Mouse (Mus musculus) limb, embryonic 15.5 days (tissue): ENCODE measurements around the gene Cfap61. TPM values are rescaled to one million over a fixed set of nuclear protein-coding genes. Genes with fewer than 3 reads are reported as not detected.

Experiments used
- ATAC-seq: fragments of 200-750 bp; cut with Nextera tagmentation; 2 replicates; pipeline ENCODE4 v1.8.0; 2017; ENCODE audit warnings: low read depth, moderate TSS enrichment; ENCODE audit not compliant: insufficient number of reproducible peaks, low FRiP score, low TSS enrichment
- H3K27ac ChIP-seq: fragments of 300-500 bp; sonication (generic); 2 replicates; pipeline ENCODE4 v1.5.1; 2015; ENCODE audit warnings: moderate library complexity, mild to moderate bottlenecking, inconsistent platforms
- H3K27me3 ChIP-seq: fragments of 300-500 bp; sonication (generic); 2 replicates; pipeline ENCODE4 v1.6.1; 2015; ENCODE audit warnings: inconsistent platforms
- H3K36me3 ChIP-seq: fragments of 300-500 bp; sonication (generic); 2 replicates; pipeline ENCODE4 v1.6.1; 2015; ENCODE audit warnings: inconsistent platforms
- H3K4me1 ChIP-seq: fragments of 300-500 bp; sonication (generic); 2 replicates; pipeline ENCODE4 v1.6.1; 2015; ENCODE audit warnings: inconsistent platforms
- H3K4me2 ChIP-seq: fragments of 300-500 bp; sonication (generic); 2 replicates; pipeline ENCODE4 v1.6.1; 2015; ENCODE audit warnings: mild to moderate bottlenecking, inconsistent platforms
- H3K4me3 ChIP-seq: fragments of 300-500 bp; sonication (generic); 2 replicates; pipeline ENCODE4 v1.5.1; 2015; ENCODE audit warnings: mild to moderate bottlenecking, inconsistent platforms
- H3K9ac ChIP-seq: fragments of 300-500 bp; sonication (generic); 2 replicates; pipeline ENCODE4 v1.6.1; 2015; ENCODE audit warnings: inconsistent platforms
- H3K9me3 ChIP-seq: fragments of 300-500 bp; sonication (generic); 2 replicates; pipeline ENCODE4 v1.6.1; 2016; ENCODE audit warnings: inconsistent platforms
- WGBS: fragments of 180-500 bp; shearing (Covaris S2); methylation state at CpG from one replicate; pipeline ENCODE4 v1.1.7; 2015; 5-methylcytosine and 5-hydroxymethylcytosine counted together
- polyA plus RNA-seq: library from polyadenylated mRNA; unstranded; fragments of >200 nt; fragmentation: Nextera tagmentation; extraction: Ambion mirVana; gene quantifications from 2 replicates; pipeline ENCODE4 v1.2.1, GENCODE M21; 2015

Gene Cfap61
- polyA plus RNA-seq, 1 experiment from 2014 or later, result 0.20 TPM

GRCm38 (mm10) chr2:146246409-146247075, 312.0 kb downstream of the Cfap61 start:
- no peak for ATAC-seq

GRCm38 (mm10) chr2:146247576-146247975, 313.0 kb downstream of the Cfap61 start:
- no peaks in the 10 kb centered on the region for H3K36me3 ChIP-seq
- H3K4me3 ChIP-seq, result no peak overlapping the region
- no peak overlapping the region for H3K27ac ChIP-seq
- H3K9me3 ChIP-seq, result no peaks in the 10 kb centered on the region
- no peak overlapping the region for H3K9ac ChIP-seq
- 35% methylated on average over 6 of the region's 6 CpGs for WGBS
- peaks cover 5% of the 10 kb centered on the region; the same call in 1 of the 2 replicates for H3K4me1 ChIP-seq
- H3K4me2 ChIP-seq, result no peak overlapping the region
- ATAC-seq, result no peak
- no peaks in the 10 kb centered on the region for H3K27me3 ChIP-seq

More at GRCm38 (mm10) chr2:146246409-146247075, 312.0 kb downstream of the Cfap61 start:
- Histone ChIP-seq H3K4me1 (peaks cover 5% of the 10 kb centered on the region; the same call in 1 of the 2 replicates), H3K36me3 (no peaks in the 10 kb centered on the region), H3K9me3 (no peaks in the 10 kb centered on the region), H3K9ac (no peak overlapping the region), H3K27ac (no peak overlapping the region), H3K27me3 (no peaks in the 10 kb centered on the region), H3K4me3 (no peak overlapping the region), H3K4me2 (no peak overlapping the region)
- WGBS, result 70% methylated on average over 4 of the region's 4 CpGs

GRCm38 (mm10) chr2:146249033-146249432, 314.4 kb downstream of the Cfap61 start:
- no peak overlapping the region for H3K4me2 ChIP-seq
- no peaks in the 10 kb centered on the region for H3K9me3 ChIP-seq
- H3K4me3 ChIP-seq, result no peak overlapping the region
- H3K27me3 ChIP-seq, result no peaks in the 10 kb centered on the region
- H3K27ac ChIP-seq, result no peak overlapping the region
- no peaks in the 10 kb centered on the region for H3K36me3 ChIP-seq
- 79% methylated on average over 7 of the region's 7 CpGs for WGBS
- peaks cover 5% of the 10 kb centered on the region; the same call in 1 of the 2 replicates for H3K4me1 ChIP-seq
- no peak for ATAC-seq
- H3K9ac ChIP-seq, result no peak overlapping the region

- WGBS, result 75% methylated on average over 6 of the region's 6 CpGs
- no peak for ATAC-seq
- H3K4me3 ChIP-seq, result no peak overlapping the region
- no peak overlapping the region for H3K4me2 ChIP-seq
- H3K27ac ChIP-seq, result no peak overlapping the region
- no peak overlapping the region for H3K9ac ChIP-seq
- H3K27me3 ChIP-seq, result no peaks in the 10 kb centered on the region
- H3K9me3 ChIP-seq, result no peaks in the 10 kb centered on the region
- H3K36me3 ChIP-seq, result no peaks in the 10 kb centered on the region
- H3K4me1 ChIP-seq, result peaks cover 5% of the 10 kb centered on the region; the same call in 1 of the 2 replicates
Observed at GRCm38 (mm10) chr2:146250236-146250904, 315.8 kb downstream of the Cfap61 start.

DNA sequence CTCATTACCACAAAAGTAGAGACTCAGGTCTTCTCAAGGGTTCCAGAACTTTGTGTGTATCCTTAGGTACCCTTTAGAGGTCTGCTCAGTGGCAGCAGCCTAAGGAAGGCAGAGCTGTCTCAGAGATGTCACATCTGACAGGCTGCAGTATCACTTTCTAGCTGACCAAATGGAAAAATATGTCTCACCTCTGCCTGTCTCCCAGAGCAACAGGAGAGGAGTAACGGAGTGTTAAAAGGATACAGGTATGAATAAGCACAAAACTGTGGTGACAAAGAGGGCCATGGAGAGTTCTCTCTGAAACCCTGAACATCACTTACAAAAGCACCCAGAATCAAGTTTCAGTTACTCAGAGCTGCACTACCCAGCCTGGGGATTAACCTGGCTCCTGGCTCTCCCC, 319.8 kb downstream of the Cfap61 start:
- Histone ChIP-seq H3K9me3 (no peaks in the 10 kb centered on the region), H3K4me3 (no peak overlapping the region), H3K27me3 (no peaks in the 10 kb centered on the region), H3K4me2 (no peak overlapping the region), H3K4me1 (no peaks in the 10 kb centered on the region), H3K9ac (no peak overlapping the region), H3K36me3 (no peaks in the 10 kb centered on the region), H3K27ac (no peak overlapping the region)
- WGBS, result 69% methylated on average over 1 of the region's 1 CpGs
- ATAC-seq, result no peak

GRCm38 (mm10) chr2:146255636-146256035, 321.1 kb downstream of the Cfap61 start:
- no peak for ATAC-seq
- no peak overlapping the region for H3K27ac ChIP-seq
- no peak overlapping the region for H3K4me2 ChIP-seq

GRCm38 (mm10) chr2:146256321-146256875, 321.8 kb downstream of the Cfap61 start:
- H3K27ac ChIP-seq, result no peak overlapping the region
- 62% methylated on average over 3 of the region's 3 CpGs for WGBS
- no peak overlapping the region for H3K9ac ChIP-seq
- no peaks in the 10 kb centered on the region for H3K4me1 ChIP-seq
- H3K36me3 ChIP-seq, result no peaks in the 10 kb centered on the region
- H3K4me2 ChIP-seq, result no peak overlapping the region
- no peak for ATAC-seq
- no peaks in the 10 kb centered on the region for H3K27me3 ChIP-seq
- no peak overlapping the region for H3K4me3 ChIP-seq
- H3K9me3 ChIP-seq, result no peaks in the 10 kb centered on the region

More at GRCm38 (mm10) chr2:146255636-146256035, 321.1 kb downstream of the Cfap61 start:
- Histone ChIP-seq H3K9me3 (no peaks in the 10 kb centered on the region), H3K9ac (no peak overlapping the region), H3K4me3 (no peak overlapping the region), H3K27me3 (no peaks in the 10 kb centered on the region), H3K36me3 (no peaks in the 10 kb centered on the region), H3K4me1 (no peaks in the 10 kb centered on the region)

GRCm38 (mm10) chr2:146257037-146257436, 322.5 kb downstream of the Cfap61 start:
- no peaks in the 10 kb centered on the region for H3K27me3 ChIP-seq
- no peak for ATAC-seq
- no peaks in the 10 kb centered on the region for H3K9me3 ChIP-seq
- H3K36me3 ChIP-seq, result no peaks in the 10 kb centered on the region
- no peak overlapping the region for H3K4me3 ChIP-seq
- 39% methylated on average over 3 of the region's 3 CpGs for WGBS
- no peak overlapping the region for H3K9ac ChIP-seq
- H3K4me1 ChIP-seq, result peaks cover 1% of the 10 kb centered on the region; the same call in 1 of the 2 replicates
- H3K27ac ChIP-seq, result no peak overlapping the region
- H3K4me2 ChIP-seq, result no peak overlapping the region

- 84% methylated on average over 3 of the region's 3 CpGs for WGBS
- no peak overlapping the region for H3K9ac ChIP-seq
- H3K4me3 ChIP-seq, result no peak overlapping the region
- no peak overlapping the region for H3K27ac ChIP-seq
- no peaks in the 10 kb centered on the region for H3K27me3 ChIP-seq
- H3K36me3 ChIP-seq, result no peaks in the 10 kb centered on the region
- H3K4me2 ChIP-seq, result no peak overlapping the region
- no peak for ATAC-seq
- H3K4me1 ChIP-seq, result peaks cover 5% of the 10 kb centered on the region; the same call in 1 of the 2 replicates
- H3K9me3 ChIP-seq, result no peaks in the 10 kb centered on the region
Observed at GRCm38 (mm10) chr2:146257609-146258008, 323.0 kb downstream of the Cfap61 start.

- no peaks in the 10 kb centered on the region for H3K27me3 ChIP-seq
- no peak for ATAC-seq
- H3K27ac ChIP-seq, result no peak overlapping the region
- H3K4me3 ChIP-seq, result no peak overlapping the region
- H3K4me1 ChIP-seq, result peaks cover 5% of the 10 kb centered on the region; the same call in 1 of the 2 replicates
- 43% methylated on average over 10 of the region's 10 CpGs for WGBS
- no peaks in the 10 kb centered on the region for H3K36me3 ChIP-seq
- H3K9ac ChIP-seq, result no peak overlapping the region
- H3K4me2 ChIP-seq, result no peak overlapping the region
- no peaks in the 10 kb centered on the region for H3K9me3 ChIP-seq
Observed at GRCm38 (mm10) chr2:146258736-146259469, 324.3 kb downstream of the Cfap61 start.

DNA sequence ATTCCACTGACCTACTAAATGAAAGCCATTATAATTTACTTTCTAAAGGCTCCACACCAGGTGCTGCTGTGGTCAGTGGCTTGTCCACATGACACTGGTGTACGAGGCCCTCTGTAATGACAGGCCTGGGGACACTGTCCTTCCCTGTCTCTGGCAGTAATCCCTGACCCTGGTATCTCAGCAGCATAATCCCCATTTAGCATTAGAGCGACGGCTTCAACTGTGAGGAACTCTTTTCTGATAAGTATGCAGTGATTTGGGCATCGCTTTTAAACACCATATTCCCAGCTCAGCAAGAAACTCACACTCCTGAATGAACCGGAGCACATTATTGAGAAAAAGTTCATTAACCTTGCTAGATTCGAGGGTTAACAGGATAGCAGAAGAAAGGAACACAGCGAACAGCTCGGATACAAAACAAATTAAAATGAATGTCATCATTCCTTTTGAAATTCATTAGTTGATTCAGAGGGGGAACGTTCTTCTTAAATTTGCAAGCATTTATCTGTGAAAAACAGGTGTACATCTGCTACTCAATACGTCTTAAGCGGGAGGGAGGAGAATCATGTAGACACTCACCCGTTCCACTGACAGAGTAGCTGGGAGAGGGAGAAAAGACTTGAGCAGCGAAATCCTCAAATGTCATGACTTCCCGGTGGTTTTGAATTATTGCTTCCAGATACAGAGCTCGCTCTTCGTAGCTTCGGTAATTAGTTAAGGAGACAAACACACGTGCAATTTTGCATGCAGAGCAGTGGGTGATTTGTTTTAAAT, 325.4 kb downstream of the Cfap61 start:
- Histone ChIP-seq H3K36me3 (no peaks in the 10 kb centered on the region), H3K27ac (no peak overlapping the region), H3K4me3 (no peak overlapping the region), H3K27me3 (no peaks in the 10 kb centered on the region), H3K4me2 (no peak overlapping the region), H3K9ac (no peak overlapping the region), H3K4me1 (peaks cover 5% of the 10 kb centered on the region; the same call in 1 of the 2 replicates), H3K9me3 (no peaks in the 10 kb centered on the region)
- no peak for ATAC-seq
- WGBS, result 47% methylated on average over 18 of the region's 18 CpGs
